Mouse (Mus musculus) G1E (cell line): ENCODE results near the gene Tomm6.

Experiments
- CTCF ChIP-seq: IDR thresholded peaks from 2 replicates; pipeline ENCODE4 v1.5.1; 2012; ENCODE audit warnings: low read depth, low read length, inconsistent platforms, mixed read lengths
- GATA1 ChIP-seq: IDR thresholded peaks from 2 replicates; pipeline ENCODE4 v1.6.1; 2012; ENCODE audit warnings: borderline replicate concordance, low read length, inconsistent platforms, mixed read lengths
- POLR2AphosphoS5 ChIP-seq: IDR thresholded peaks from 2 replicates; pipeline ENCODE4 v1.6.1; 2012; ENCODE audit warnings: low read depth, low read length, inconsistent platforms; ENCODE audit not compliant: insufficient replicate concordance
- TAL1 ChIP-seq: conservative IDR thresholded peaks from 2 replicates; pipeline ENCODE4 v1.6.1; 2012; ENCODE audit warnings: low read depth, low read length, inconsistent platforms, mixed read lengths

DNA sequence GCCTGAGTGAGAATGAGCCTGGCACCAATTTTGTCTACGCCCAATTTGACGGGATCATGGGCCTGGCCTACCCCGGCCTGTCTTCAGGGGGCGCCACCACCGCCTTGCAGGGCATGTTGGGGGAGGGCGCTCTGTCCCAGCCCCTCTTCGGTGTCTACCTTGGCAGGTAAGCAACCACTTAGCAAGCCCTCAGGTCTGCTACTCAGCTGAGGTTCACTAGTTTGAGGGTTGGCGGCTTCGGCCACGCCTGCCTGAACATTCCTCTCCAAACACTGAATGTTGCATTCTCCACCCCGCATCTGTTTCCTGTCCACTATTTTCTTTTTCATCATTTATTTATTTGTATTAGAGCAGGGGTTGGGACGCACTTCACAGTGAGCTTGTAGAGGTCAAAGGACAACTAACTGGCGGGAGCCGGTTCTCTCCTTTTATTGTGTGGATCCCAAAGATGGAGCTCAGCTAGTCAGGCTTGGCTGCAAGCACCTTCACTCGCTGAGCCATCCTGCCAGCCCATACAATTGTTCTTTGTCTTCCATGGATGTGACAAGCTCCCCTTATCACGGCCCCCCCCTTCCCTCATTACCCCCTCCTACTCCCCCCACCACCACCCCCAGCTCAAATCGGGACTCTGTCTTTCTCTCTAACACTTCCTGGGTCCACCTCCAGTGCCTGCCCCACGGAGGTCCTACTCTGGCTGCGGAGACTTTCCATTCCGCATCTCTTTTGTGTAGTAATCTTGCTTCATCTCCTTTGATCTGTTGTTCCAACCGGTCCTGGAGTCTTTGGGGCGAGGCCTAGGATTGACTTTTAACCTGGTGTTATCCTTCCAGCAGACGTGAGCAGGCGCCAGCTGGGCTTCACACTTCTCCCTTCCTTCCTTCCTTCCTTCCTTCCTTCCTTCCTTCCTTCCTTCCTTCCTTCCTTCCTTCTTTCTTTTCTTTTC lies 42.7 kb upstream of the Tomm6 start:
- TF ChIP-seq CTCF (no peak), GATA1 (no peak), POLR2AphosphoS5 (no peak), TAL1 (no peak)
